Mouse (Mus musculus): ENCODE measurements around the gene Drap1. TPM values are rescaled to one million over a fixed set of nuclear protein-coding genes. Genes with fewer than 3 reads are reported as not detected.
A peak's percentile ranks its signal among the peaks of the same experiment; 100 is the strongest.
"Not testable (repeated sequence)": the region's sequence is repeated elsewhere in the genome, so short reads cannot be mapped to it uniquely, and the experiment has no call there.

The Drap1 gene
- total and polyA plus RNA-seq, 2 experiments from 2014 or later = 171 to 353 TPM

GRCm38 (mm10) chr19:5410641-5411040 is 14.1 kb downstream of the Drap1 start:
- Histone ChIP-seq H3K4me1 (ENCODE audit: insufficient read depth) (peaks cover 4% of the 10 kb centered on the region; the same call in 1 of the 2 replicates), H3K27me3 (ENCODE audit: insufficient read depth, low read length) (no peaks in the 10 kb centered on the region), H3K9me3 (ENCODE audit: low read length) (no peaks in the 10 kb centered on the region), H3K4me2 (ENCODE audit: low read depth) (no peak overlapping the region), H3K9ac (no peak overlapping the region), H3K36me3 (ENCODE audit: insufficient read depth) (no peaks in the 10 kb centered on the region), H3K27ac (ENCODE audit: low read depth, low read length) (no peak overlapping the region), H3K4me3 (ENCODE audit: low read depth, low read length) (no peak overlapping the region)
- 92% methylated on average over 5 of the region's 5 CpGs for WGBS
- TF ChIP-seq CTCF (IDR thresholded peaks at IDR 0.05; ENCODE audit: low read depth) = no peak
- ATAC-seq (no peak), DNase-seq (no peak)

- no peak overlapping the region for H3K4me2 ChIP-seq (ENCODE audit: low read depth)
- no peaks in the 10 kb centered on the region for H3K27me3 ChIP-seq (ENCODE audit: insufficient read depth, low read length)
- H3K9ac ChIP-seq = no peak overlapping the region
- no peak overlapping the region for H3K4me3 ChIP-seq (ENCODE audit: low read depth, low read length)
- no peak for TF ChIP-seq CTCF (IDR thresholded peaks at IDR 0.05; ENCODE audit: low read depth)
- 76% methylated on average over 5 of the region's 5 CpGs for WGBS
- no peak for DNase-seq
- peaks cover 4% of the 10 kb centered on the region; the same call in 1 of the 2 replicates for H3K4me1 ChIP-seq (ENCODE audit: insufficient read depth)
- H3K9me3 ChIP-seq (ENCODE audit: low read length) = no peaks in the 10 kb centered on the region
- H3K36me3 ChIP-seq (ENCODE audit: insufficient read depth) = no peaks in the 10 kb centered on the region
- no peak overlapping the region for H3K27ac ChIP-seq (ENCODE audit: low read depth, low read length)
- no peak for ATAC-seq
Measured at GRCm38 (mm10) chr19:5409068-5409467, 15.7 kb downstream of the Drap1 start.

GRCm38 (mm10) chr19:5408057-5409001 is 16.4 kb downstream of the Drap1 start:
- TF ChIP-seq CTCF (IDR thresholded peaks at IDR 0.05; ENCODE audit: low read depth) = no peak
- H3K4me3 ChIP-seq (ENCODE audit: low read depth, low read length) = no peak overlapping the region
- H3K9ac ChIP-seq = no peak overlapping the region
- 85% methylated on average over 13 of the region's 13 CpGs for WGBS
- no peaks in the 10 kb centered on the region for H3K36me3 ChIP-seq (ENCODE audit: insufficient read depth)
- DNase-seq (no peak), ATAC-seq (no peak)
- H3K9me3 ChIP-seq (ENCODE audit: low read length) = no peaks in the 10 kb centered on the region
- no peaks in the 10 kb centered on the region for H3K27me3 ChIP-seq (ENCODE audit: insufficient read depth, low read length)
- H3K27ac ChIP-seq (ENCODE audit: low read depth, low read length) = no peak overlapping the region
- peaks cover 4% of the 10 kb centered on the region; the same call in 1 of the 2 replicates for H3K4me1 ChIP-seq (ENCODE audit: insufficient read depth)
- H3K4me2 ChIP-seq (ENCODE audit: low read depth) = no peak overlapping the region

GRCm38 (mm10) chr19:5407133-5407532 is 17.6 kb downstream of the Drap1 start:
- Histone ChIP-seq H3K27ac (ENCODE audit: low read depth, low read length) (peak overlapping the region; percentile 92), H3K27me3 (ENCODE audit: insufficient read depth, low read length) (no peaks in the 10 kb centered on the region), H3K4me2 (ENCODE audit: low read depth) (peak overlapping the region; percentile 56), H3K4me3 (ENCODE audit: low read depth, low read length) (peak overlapping the region; percentile 46), H3K9me3 (ENCODE audit: low read length) (no peaks in the 10 kb centered on the region), H3K9ac (peak overlapping the region; percentile 48), H3K36me3 (ENCODE audit: insufficient read depth) (no peaks in the 10 kb centered on the region), H3K4me1 (ENCODE audit: insufficient read depth) (peaks cover 4% of the 10 kb centered on the region; the same call in 1 of the 2 replicates)
- DNase-seq = peak; percentile 73
- ATAC-seq = peak; percentile 76
- WGBS = 10% methylated on average over 7 of the region's 7 CpGs
- peak; percentile 67 for TF ChIP-seq CTCF (IDR thresholded peaks at IDR 0.05; ENCODE audit: low read depth)

- Histone ChIP-seq H3K4me3 (ENCODE audit: low read depth, low read length) (peak overlapping the region; percentile 46), H3K9ac (peak overlapping the region; percentile 48), H3K27ac (ENCODE audit: low read depth, low read length) (peak overlapping the region; percentile 92), H3K4me2 (ENCODE audit: low read depth) (peak overlapping the region; percentile 56)
- peak; percentile 71 for DNase-seq
- H3K4me1 ChIP-seq (ENCODE audit: insufficient read depth); H3K36me3 ChIP-seq (ENCODE audit: insufficient read depth); H3K9me3 ChIP-seq (ENCODE audit: low read length); H3K27me3 ChIP-seq (ENCODE audit: insufficient read depth, low read length): not testable (repeated sequence)
- peak; percentile 84 for ATAC-seq
- 5% methylated on average over 22 of the region's 25 CpGs for WGBS
Measured at GRCm38 (mm10) chr19:5406531-5407126, 18.1 kb downstream of the Drap1 start.

- Histone ChIP-seq H3K4me2 (ENCODE audit: low read depth) (peak overlapping the region; percentile 47), H3K4me3 (ENCODE audit: low read depth, low read length) (peak overlapping the region; percentile 31), H3K27ac (ENCODE audit: low read depth, low read length) (peak overlapping the region; percentile 41; the same call in 1 of the 2 replicates), H3K27me3 (ENCODE audit: insufficient read depth, low read length) (no peaks in the 10 kb centered on the region), H3K9me3 (ENCODE audit: low read length) (no peaks in the 10 kb centered on the region), H3K9ac (peak overlapping the region; percentile 22; the same call in 1 of the 2 replicates), H3K36me3 (ENCODE audit: insufficient read depth) (no peaks in the 10 kb centered on the region), H3K4me1 (ENCODE audit: insufficient read depth) (peaks cover 4% of the 10 kb centered on the region; the same call in 1 of the 2 replicates)
- no peak for ATAC-seq
- DNase-seq = no peak
- no peak for TF ChIP-seq CTCF (IDR thresholded peaks at IDR 0.05; ENCODE audit: low read depth)
- 29% methylated on average over 7 of the region's 7 CpGs for WGBS
Measured at GRCm38 (mm10) chr19:5405924-5406323, 18.9 kb downstream of the Drap1 start.

- DNase-seq (no peak), ATAC-seq (no peak)
- H3K4me3 ChIP-seq (ENCODE audit: low read depth, low read length) = no peak within 1 kb of the TSS
- H3K9me3 ChIP-seq (ENCODE audit: low read length) = no peaks in the 10 kb centered on the region
- no peak within 1 kb of the TSS for H3K4me2 ChIP-seq (ENCODE audit: low read depth)
- 59% methylated on average over 8 of the region's 8 CpGs for WGBS
- H3K4me1 ChIP-seq (ENCODE audit: insufficient read depth) = peaks cover 4% of the 10 kb centered on the region; the same call in 1 of the 2 replicates
- H3K9ac ChIP-seq = no peak within 1 kb of the TSS
- no peaks in the 10 kb centered on the region for H3K36me3 ChIP-seq (ENCODE audit: insufficient read depth)
- no peak for TF ChIP-seq CTCF (IDR thresholded peaks at IDR 0.05; ENCODE audit: low read depth)
- H3K27me3 ChIP-seq (ENCODE audit: insufficient read depth, low read length) = no peaks in the 10 kb centered on the region
- H3K27ac ChIP-seq (ENCODE audit: low read depth, low read length) = no peak within 1 kb of the TSS
Measured at GRCm38 (mm10) chr19:5402293-5402692, 22.5 kb downstream of the Drap1 start, which contains the start of gene Tsga10ip. TSS of gene Tsga10ip (minus strand) at chr19:5402526.

GRCm38 (mm10) chr19:5401073-5401472 is 23.7 kb downstream of the Drap1 start:
- 69% methylated on average over 4 of the region's 4 CpGs for WGBS
- DNase-seq; H3K27me3 ChIP-seq (ENCODE audit: insufficient read depth, low read length); H3K9me3 ChIP-seq (ENCODE audit: low read length); H3K4me3 ChIP-seq (ENCODE audit: low read depth, low read length); H3K9ac ChIP-seq; H3K36me3 ChIP-seq (ENCODE audit: insufficient read depth); H3K27ac ChIP-seq (ENCODE audit: low read depth, low read length); ATAC-seq; H3K4me1 ChIP-seq (ENCODE audit: insufficient read depth); H3K4me2 ChIP-seq (ENCODE audit: low read depth): not testable (repeated sequence)

Data from forebrain, postnatal 0 days (tissue).